Mouse (Mus musculus) midbrain, embryonic 14.5 days (tissue): Measurements from ENCODE around the gene Fhit. TPM values are rescaled to one million over a fixed set of nuclear protein-coding genes. Genes with fewer than 3 reads are reported as not detected.

Experiments used
- ATAC-seq: fragments of 200-750 bp; cut with Nextera tagmentation; 2 replicates; pipeline ENCODE4 v1.8.0; 2017; ENCODE audit warnings: moderate number of reproducible peaks, moderate library complexity; ENCODE audit not compliant: low FRiP score, low TSS enrichment
- DNase-seq: peaks from one replicate; pipeline ENCODE4 v3.0.0-alpha.2; 2015
- H3K27ac ChIP-seq: fragments of 300-500 bp; sonication (generic); replicated peaks from 2 replicates; pipeline ENCODE4 v1.5.1; 2014; ENCODE audit warnings: mild to moderate bottlenecking, low read depth, low read length, moderate library complexity
- H3K27me3 ChIP-seq: fragments of 300-500 bp; sonication (generic); 2 replicates; pipeline ENCODE4 v1.6.1; 2014; ENCODE audit warnings: low read length, control low read depth, mixed read lengths; ENCODE audit not compliant: control insufficient read depth, insufficient read depth
- H3K36me3 ChIP-seq: fragments of 300-500 bp; sonication (generic); 2 replicates; pipeline ENCODE4 v1.6.1; 2014; ENCODE audit warnings: low read length, control low read depth; ENCODE audit not compliant: control insufficient read depth, insufficient read depth
- H3K4me1 ChIP-seq: fragments of 300-500 bp; sonication (generic); 2 replicates; pipeline ENCODE4 v1.6.1; 2014; ENCODE audit warnings: mild to moderate bottlenecking, antibody characterized with exemption, low read length, control low read depth; ENCODE audit not compliant: control insufficient read depth, insufficient read depth
- H3K4me2 ChIP-seq: fragments of 300-500 bp; sonication (generic); 2 replicates; pipeline ENCODE4 v1.6.1; 2014; ENCODE audit warnings: mild to moderate bottlenecking, low read length, moderate library complexity
- H3K4me3 ChIP-seq: fragments of 300-500 bp; sonication (generic); replicated peaks from 2 replicates; pipeline ENCODE4 v1.5.1; 2014; ENCODE audit warnings: low read depth, low read length
- H3K9ac ChIP-seq: fragments of 300-500 bp; sonication (generic); replicated peaks from 2 replicates; pipeline ENCODE4 v1.6.1; 2014; ENCODE audit warnings: mild to moderate bottlenecking, low read length, moderate library complexity
- H3K9me3 ChIP-seq: fragments of 300-500 bp; sonication (generic); 2 replicates; pipeline ENCODE4 v1.6.1; 2016; ENCODE audit warnings: low read length, control low read depth, mixed read lengths; ENCODE audit not compliant: control insufficient read depth
- WGBS: fragments of 180-500 bp; shearing (Covaris S2); extraction: QIAGEN DNeasy Blood & Tissue Kit; methylation state at CpG from one replicate; pipeline ENCODE4 v1.1.7; 2014; 5-methylcytosine and 5-hydroxymethylcytosine counted together
- polyA plus RNA-seq: library from polyadenylated mRNA; unstranded; fragments of >200 nt; fragmentation: Nextera tagmentation; extraction: Ambion mirVana; gene quantifications from 2 replicates; pipeline ENCODE4 v1.2.1, GENCODE M21; 2014

Fhit gene
- polyA plus RNA-seq, 1 experiment from 2014 or later, result 10.6 TPM

- Histone ChIP-seq H3K4me2 (no peak overlapping the region), H3K9me3 (no peaks in the 10 kb centered on the region), H3K27me3 (no peaks in the 10 kb centered on the region), H3K4me1 (no peaks in the 10 kb centered on the region), H3K27ac (no peak overlapping the region), H3K4me3 (no peak overlapping the region), H3K9ac (no peak overlapping the region), H3K36me3 (no peaks in the 10 kb centered on the region)
- no peak for ATAC-seq
- 82% methylated on average over 2 of the region's 2 CpGs for WGBS
- DNase-seq, result no peak
Measured at GRCm38 (mm10) chr14:10880749-10881148, 281.1 kb downstream of the Fhit start.

- no peak for DNase-seq
- H3K9me3 ChIP-seq, result no peaks in the 10 kb centered on the region
- H3K9ac ChIP-seq, result no peak overlapping the region
- WGBS, result 86% methylated on average over 3 of the region's 3 CpGs
- no peaks in the 10 kb centered on the region for H3K27me3 ChIP-seq
- no peak overlapping the region for H3K4me3 ChIP-seq
- no peak overlapping the region for H3K4me2 ChIP-seq
- ATAC-seq, result no peak
- no peaks in the 10 kb centered on the region for H3K36me3 ChIP-seq
- H3K4me1 ChIP-seq, result no peaks in the 10 kb centered on the region
- no peak overlapping the region for H3K27ac ChIP-seq
Measured at GRCm38 (mm10) chr14:10874595-10875372, 287.1 kb downstream of the Fhit start.

- Histone ChIP-seq H3K4me2 (no peak overlapping the region), H3K4me1 (no peaks in the 10 kb centered on the region), H3K9ac (no peak overlapping the region), H3K9me3 (no peaks in the 10 kb centered on the region), H3K4me3 (no peak overlapping the region), H3K27me3 (no peaks in the 10 kb centered on the region), H3K36me3 (no peaks in the 10 kb centered on the region), H3K27ac (no peak overlapping the region)
- ATAC-seq (no peak), DNase-seq (no peak)
- WGBS, result 70% methylated on average over 3 of the region's 3 CpGs
Measured at GRCm38 (mm10) chr14:10857606-10858005, 304.2 kb downstream of the Fhit start.

DNA sequence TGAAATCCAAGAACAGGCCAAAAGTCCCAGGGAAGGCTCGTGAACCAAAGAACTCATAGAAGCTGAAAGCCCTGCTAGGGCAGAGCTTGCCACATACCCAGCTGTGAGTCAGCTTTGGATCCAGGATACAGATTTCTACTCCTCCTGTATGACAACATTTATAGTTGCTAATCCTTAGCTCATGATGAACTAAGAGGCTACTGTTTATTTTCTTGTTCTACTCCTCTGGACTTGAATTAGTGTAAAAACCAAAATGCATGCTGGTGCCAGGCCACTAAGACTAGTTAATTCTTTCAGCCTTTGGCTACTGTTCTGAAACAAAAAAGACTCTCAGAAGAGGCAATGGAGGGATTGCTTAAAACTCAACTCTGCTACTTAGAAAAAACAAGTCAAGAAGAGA lies 309.9 kb downstream of the Fhit start:
- no peak overlapping the region for H3K4me3 ChIP-seq
- H3K4me1 ChIP-seq, result no peaks in the 10 kb centered on the region
- 93% methylated on average over 1 of the region's 1 CpGs for WGBS
- DNase-seq (no peak), ATAC-seq (no peak)
- H3K9ac ChIP-seq, result no peak overlapping the region
- H3K4me2 ChIP-seq, result no peak overlapping the region
- H3K9me3 ChIP-seq, result no peaks in the 10 kb centered on the region
- no peaks in the 10 kb centered on the region for H3K27me3 ChIP-seq
- no peak overlapping the region for H3K27ac ChIP-seq
- H3K36me3 ChIP-seq, result no peaks in the 10 kb centered on the region

- no peak overlapping the region for H3K27ac ChIP-seq
- 86% methylated on average over 1 of the region's 1 CpGs for WGBS
- ATAC-seq, result no peak
Measured at GRCm38 (mm10) chr14:10836001-10836400, 325.8 kb downstream of the Fhit start.

DNA sequence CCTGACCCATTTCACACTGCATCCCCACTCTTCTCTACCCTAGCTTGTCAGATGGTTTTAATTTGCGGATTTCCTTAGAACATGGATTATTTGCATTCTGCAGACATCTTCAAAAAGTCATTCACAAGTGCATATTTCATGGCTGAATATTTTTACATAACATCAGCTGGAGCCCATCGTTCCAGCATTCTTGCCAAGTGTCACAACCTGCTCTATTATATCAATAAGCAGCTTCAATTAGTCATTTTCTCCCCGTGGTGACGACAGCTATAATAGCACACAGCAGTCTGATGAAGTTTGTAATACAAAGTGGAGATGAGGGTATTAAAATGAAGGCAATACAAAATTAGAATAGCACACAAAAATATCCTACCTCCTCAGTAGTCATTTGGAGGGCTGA lies 337.0 kb downstream of the Fhit start:
- Histone ChIP-seq H3K36me3 (no peaks in the 10 kb centered on the region), H3K4me3 (no peak overlapping the region), H3K4me1 (no peaks in the 10 kb centered on the region), H3K4me2 (no peak overlapping the region), H3K9ac (no peak overlapping the region), H3K27ac (no peak overlapping the region), H3K9me3 (no peaks in the 10 kb centered on the region), H3K27me3 (no peaks in the 10 kb centered on the region)
- 59% methylated on average over 4 of the region's 4 CpGs for WGBS
- ATAC-seq, result no peak
- peak; percentile 24 for DNase-seq

More at GRCm38 (mm10) chr14:10836001-10836400, 325.8 kb downstream of the Fhit start:
- Histone ChIP-seq H3K9me3 (no peaks in the 10 kb centered on the region), H3K4me1 (no peaks in the 10 kb centered on the region), H3K27me3 (no peaks in the 10 kb centered on the region), H3K4me2 (no peak overlapping the region), H3K4me3 (no peak overlapping the region), H3K36me3 (no peaks in the 10 kb centered on the region), H3K9ac (no peak overlapping the region)
- DNase-seq, result no peak

DNA sequence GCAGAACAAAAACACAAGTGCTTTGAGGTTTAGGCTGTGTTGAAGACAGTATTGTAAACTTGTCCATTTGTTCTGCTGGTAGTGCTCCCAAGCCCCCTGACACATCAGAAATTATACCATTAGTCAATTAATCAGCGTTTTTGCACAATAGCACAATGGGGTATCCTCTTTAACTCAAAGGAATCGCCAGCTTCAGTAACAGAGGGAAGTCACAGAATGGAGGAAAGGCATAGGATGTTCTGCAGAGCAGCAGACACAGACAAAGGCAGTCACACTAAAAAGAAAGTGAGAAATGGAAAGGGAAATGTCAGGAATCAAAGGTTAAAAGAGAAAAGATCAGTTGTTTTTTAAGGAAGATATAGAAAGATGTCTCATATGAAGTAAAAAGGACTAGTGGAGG lies 348.3 kb downstream of the Fhit start:
- ATAC-seq (no peak), DNase-seq (peak; percentile 30)
- Histone ChIP-seq H3K27me3 (no peaks in the 10 kb centered on the region), H3K36me3 (no peaks in the 10 kb centered on the region), H3K9ac (no peak overlapping the region), H3K4me2 (no peak overlapping the region), H3K4me1 (no peaks in the 10 kb centered on the region), H3K4me3 (no peak overlapping the region), H3K9me3 (no peaks in the 10 kb centered on the region), H3K27ac (no peak overlapping the region)
- WGBS, result 3% methylated on average over 2 of the region's 2 CpGs

DNA sequence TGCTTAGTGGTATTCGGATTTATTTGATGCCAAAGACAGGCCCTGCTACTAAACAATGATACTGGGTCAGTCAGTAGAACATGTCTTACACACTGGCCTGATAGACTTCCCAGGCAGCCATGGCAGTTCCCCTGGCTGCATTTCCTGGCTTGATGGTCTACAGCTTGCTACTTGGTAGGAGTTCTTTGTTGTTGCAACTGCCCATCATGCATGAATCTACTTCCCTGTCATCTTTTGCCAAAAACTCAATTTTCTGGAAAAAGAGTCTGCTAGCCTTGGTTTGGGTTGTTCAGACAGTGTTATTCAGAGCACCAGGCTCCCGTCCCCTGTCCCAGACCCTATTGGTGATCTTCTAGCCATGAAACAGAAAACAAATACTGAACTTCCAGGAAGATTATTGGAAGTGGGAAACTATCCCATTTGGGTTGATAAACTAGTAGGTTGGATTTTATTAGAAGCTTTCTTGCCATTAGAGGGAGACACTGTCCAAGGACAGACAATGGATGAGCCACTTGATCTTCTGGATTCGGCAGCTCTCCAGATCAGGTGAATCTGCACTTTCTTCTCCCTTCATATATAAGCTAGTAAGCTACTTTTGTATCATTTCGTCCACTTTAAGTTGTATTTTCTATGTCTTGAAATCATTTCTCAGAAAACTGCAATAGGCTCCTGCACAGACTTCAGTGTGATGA lies 363.2 kb downstream of the Fhit start:
- Histone ChIP-seq H3K27me3 (no peaks in the 10 kb centered on the region), H3K9ac (no peak overlapping the region), H3K9me3 (no peaks in the 10 kb centered on the region), H3K36me3 (no peaks in the 10 kb centered on the region), H3K4me2 (no peak overlapping the region), H3K4me1 (no peaks in the 10 kb centered on the region), H3K4me3 (no peak overlapping the region), H3K27ac (no peak overlapping the region)
- no peak for ATAC-seq
- DNase-seq, result peak; percentile 46
- 78% methylated on average over 4 of the region's 4 CpGs for WGBS

DNA sequence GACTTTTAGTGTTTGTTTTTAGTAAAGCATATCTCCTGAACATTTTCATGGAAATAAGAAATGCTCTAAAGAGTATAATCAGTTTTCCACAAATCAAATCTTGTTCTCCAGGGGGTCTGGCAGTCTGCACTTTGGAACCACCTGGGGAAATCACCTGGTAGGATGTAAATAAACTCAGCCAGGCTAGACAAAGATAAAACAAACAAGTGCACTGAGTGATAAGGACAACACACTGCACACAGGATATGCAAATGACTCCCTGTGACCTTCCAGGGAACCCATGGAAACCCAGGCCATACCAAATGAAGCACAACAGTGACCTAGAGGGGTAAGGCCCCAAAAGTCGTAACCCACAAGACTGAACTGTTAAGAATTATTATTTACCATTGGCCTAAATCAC lies 364.2 kb downstream of the Fhit start:
- no peak overlapping the region for H3K4me2 ChIP-seq
- no peak overlapping the region for H3K4me3 ChIP-seq
- H3K36me3 ChIP-seq, result no peaks in the 10 kb centered on the region
- ATAC-seq (no peak), DNase-seq (no peak)
- no peak overlapping the region for H3K27ac ChIP-seq
- H3K9ac ChIP-seq, result no peak overlapping the region
- no peaks in the 10 kb centered on the region for H3K27me3 ChIP-seq
- H3K9me3 ChIP-seq, result no peaks in the 10 kb centered on the region
- no peaks in the 10 kb centered on the region for H3K4me1 ChIP-seq
- WGBS, result 90% methylated on average over 1 of the region's 1 CpGs
